Mouse (Mus musculus) cerebellum, adult 2 months (tissue): ENCODE results near the gene Homer2.

Source experiments
- CTCF ChIP-seq: fragments of 200-500 bp; IDR thresholded peaks from 2 replicates; pipeline ENCODE4 v1.5.1; 2011; ENCODE audit warnings: low read depth, mild to moderate bottlenecking, control low read depth, low read length, moderate library complexity, borderline replicate concordance; ENCODE audit not compliant: insufficient read depth
- POLR2A ChIP-seq: fragments of 200-500 bp; IDR thresholded peaks from 2 replicates; pipeline ENCODE4 v1.6.1; 2011; ENCODE audit warnings: low read length, control low read depth, borderline replicate concordance; ENCODE audit not compliant: insufficient read depth

DNA sequence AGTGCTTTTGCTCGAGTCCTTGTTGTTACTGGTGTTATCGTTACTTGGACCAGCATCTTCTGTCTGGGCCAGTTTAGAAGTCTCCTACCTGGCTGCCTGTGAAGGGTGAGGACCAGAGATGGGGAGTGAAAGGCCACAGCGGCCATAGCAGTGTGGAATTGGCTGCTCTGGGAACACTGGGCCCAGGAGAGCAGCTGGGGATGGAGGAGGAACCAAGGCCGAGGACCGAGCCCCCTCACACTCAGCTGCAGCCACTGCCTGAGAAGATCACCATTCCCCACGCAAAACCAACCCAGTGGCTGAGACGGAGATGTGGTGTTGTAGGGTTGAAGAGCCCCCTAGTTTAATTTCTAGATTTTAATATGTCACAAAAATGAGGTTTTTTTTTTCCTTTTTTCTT is 142.6 kb downstream of the Homer2 start:
- no peak for TF ChIP-seq CTCF
- TF ChIP-seq POLR2A = no peak
